Mouse (Mus musculus): Measurements from ENCODE around the gene Agfg2. TPM values are rescaled to one million over a fixed set of nuclear protein-coding genes. Genes with fewer than 3 reads are reported as not detected.
A peak's percentile ranks its signal among the peaks of the same experiment; 100 is the strongest.
"Not testable (repeated sequence)": the region's sequence is repeated elsewhere in the genome, so short reads cannot be mapped to it uniquely, and the experiment has no call there.

The Agfg2 gene
- polyA plus RNA-seq, 1 experiment from 2014 or later: 19.5 TPM

GRCm38 (mm10) chr5:137633397-137634084 lies 51.0 kb downstream of the Agfg2 start:
- H3K4me2 ChIP-seq (replicated peaks): no peak overlapping the region
- peak overlapping the region; percentile 28; the same call in 1 of the 2 replicates for H3K9ac ChIP-seq (replicated peaks)
- H3K27ac ChIP-seq: no peak overlapping the region
- WGBS: 81% methylated on average over 12 of the region's 12 CpGs
- H3K36me3 ChIP-seq: peaks cover 50% of the 10 kb centered on the region
- H3K4me3 ChIP-seq (replicated peaks): no peak overlapping the region
- ATAC-seq: no peak
- no peaks in the 10 kb centered on the region for H3K27me3 ChIP-seq
- peaks cover 46% of the 10 kb centered on the region for H3K4me1 ChIP-seq (replicated peaks)
- no peaks in the 10 kb centered on the region for H3K9me3 ChIP-seq

- WGBS: 79% methylated on average over 4 of the region's 4 CpGs
- peak overlapping the region; percentile 89 for H3K9ac ChIP-seq (replicated peaks)
Observed at GRCm38 (mm10) chr5:137631591-137631990, 52.9 kb downstream of the Agfg2 start.

GRCm38 (mm10) chr5:137631171-137631570 lies 53.4 kb downstream of the Agfg2 start:
- Histone ChIP-seq H3K4me2 (replicated peaks) (peak overlapping the region; percentile 91), H3K9me3 (no peaks in the 10 kb centered on the region), H3K4me3 (replicated peaks) (peak overlapping the region; percentile 90; the same call in 1 of the 2 replicates), H3K4me1 (replicated peaks) (peaks cover 55% of the 10 kb centered on the region), H3K9ac (replicated peaks) (peak overlapping the region; percentile 89), H3K27ac (peak overlapping the region; percentile 30; the same call in 1 of the 2 replicates), H3K36me3 (peaks cover 26% of the 10 kb centered on the region), H3K27me3 (no peaks in the 10 kb centered on the region)
- no peak for ATAC-seq
- 75% methylated on average over 9 of the region's 9 CpGs for WGBS

More at GRCm38 (mm10) chr5:137631591-137631990, 52.9 kb downstream of the Agfg2 start:
- Histone ChIP-seq H3K9me3 (no peaks in the 10 kb centered on the region), H3K4me2 (replicated peaks) (peak overlapping the region; percentile 91), H3K4me1 (replicated peaks) (peaks cover 55% of the 10 kb centered on the region), H3K27ac (peak overlapping the region; percentile 30; the same call in 1 of the 2 replicates), H3K36me3 (peaks cover 30% of the 10 kb centered on the region), H3K27me3 (no peaks in the 10 kb centered on the region), H3K4me3 (replicated peaks) (no peak overlapping the region)
- no peak for ATAC-seq

GRCm38 (mm10) chr5:137630602-137631001 lies 53.9 kb downstream of the Agfg2 start:
- ATAC-seq: no peak
- H3K4me3 ChIP-seq (replicated peaks): peak overlapping the region; percentile 90

GRCm38 (mm10) chr5:137629906-137630545 lies 54.5 kb downstream of the Agfg2 start:
- Histone ChIP-seq H3K9me3 (no peaks in the 10 kb centered on the region), H3K4me2 (replicated peaks) (peak overlapping the region; percentile 91), H3K4me1 (replicated peaks) (peaks cover 55% of the 10 kb centered on the region), H3K4me3 (replicated peaks) (peak overlapping the region; percentile 90), H3K27ac (peak overlapping the region; percentile 44; the same call in 1 of the 2 replicates), H3K36me3 (peaks cover 14% of the 10 kb centered on the region), H3K27me3 (no peaks in the 10 kb centered on the region), H3K9ac (replicated peaks) (peak overlapping the region; percentile 89)
- ATAC-seq: no peak
- 31% methylated on average over 6 of the region's 6 CpGs for WGBS

More at GRCm38 (mm10) chr5:137630602-137631001, 53.9 kb downstream of the Agfg2 start:
- H3K36me3 ChIP-seq: peaks cover 20% of the 10 kb centered on the region
- peaks cover 55% of the 10 kb centered on the region for H3K4me1 ChIP-seq (replicated peaks)
- peak overlapping the region; percentile 44; the same call in 1 of the 2 replicates for H3K27ac ChIP-seq
- peak overlapping the region; percentile 91 for H3K4me2 ChIP-seq (replicated peaks)
- H3K9ac ChIP-seq (replicated peaks): peak overlapping the region; percentile 89
- WGBS: 42% methylated on average over 3 of the region's 3 CpGs
- H3K9me3 ChIP-seq: no peaks in the 10 kb centered on the region
- H3K27me3 ChIP-seq: no peaks in the 10 kb centered on the region

GRCm38 (mm10) chr5:137629306-137629721 lies 55.2 kb downstream of the Agfg2 start:
- Histone ChIP-seq H3K4me3 (replicated peaks) (peak overlapping the region; percentile 90), H3K27me3 (no peaks in the 10 kb centered on the region), H3K4me1 (replicated peaks) (peaks cover 55% of the 10 kb centered on the region), H3K27ac (peak overlapping the region; percentile 94), H3K9ac (replicated peaks) (peak overlapping the region; percentile 89), H3K36me3 (peaks cover 14% of the 10 kb centered on the region), H3K4me2 (replicated peaks) (peak overlapping the region; percentile 91), H3K9me3 (no peaks in the 10 kb centered on the region)
- WGBS: under 1% methylated on average over 23 of the region's 23 CpGs
- ATAC-seq: peak; percentile 24

- ATAC-seq: peak; percentile 98
- peaks cover 52% of the 10 kb centered on the region for H3K4me1 ChIP-seq (replicated peaks)
- H3K4me2 ChIP-seq (replicated peaks): peak within 1 kb of the TSS; percentile 91
- peaks cover 8% of the 10 kb centered on the region for H3K36me3 ChIP-seq
- H3K27ac ChIP-seq: peak within 1 kb of the TSS; percentile 94
- no peaks in the 10 kb centered on the region for H3K27me3 ChIP-seq
- under 1% methylated on average over 46 of the region's 46 CpGs for WGBS
- peak within 1 kb of the TSS; percentile 90 for H3K4me3 ChIP-seq (replicated peaks)
- H3K9ac ChIP-seq (replicated peaks): peak within 1 kb of the TSS; percentile 89
- no peaks in the 10 kb centered on the region for H3K9me3 ChIP-seq
Observed at GRCm38 (mm10) chr5:137628498-137629305, 55.8 kb downstream of the Agfg2 start, which contains the start of the genes Fbxo24, Lrch4 and Gm20605. Gene Fbxo24 (minus strand): TSS chr5:137629002. Gene Lrch4 (plus strand): TSS chr5:137629121. Gene Gm20605 (plus strand): TSS chr5:137629175.

DNA sequence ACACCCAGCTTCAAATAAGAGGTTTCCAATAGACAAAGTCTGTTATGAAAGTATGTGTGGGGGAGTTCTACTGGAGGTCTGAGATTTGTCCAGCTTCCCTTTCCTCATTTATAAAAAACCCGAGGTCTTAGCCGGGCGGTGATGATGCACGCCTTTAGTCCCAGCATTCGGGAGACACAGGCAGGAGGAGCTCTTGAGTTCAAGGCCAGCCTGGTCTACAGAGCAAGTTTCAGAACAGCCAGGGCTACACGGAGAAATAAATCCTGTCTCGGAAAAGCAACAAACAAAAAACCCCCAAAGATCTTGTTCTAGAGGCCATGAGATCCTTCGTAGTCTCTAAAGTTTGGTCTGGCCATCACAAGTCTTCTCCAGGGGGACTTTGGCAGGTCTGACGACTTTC lies 56.5 kb downstream of the Agfg2 start:
- peak overlapping the region; percentile 69 for H3K9ac ChIP-seq (replicated peaks)
- peak overlapping the region; percentile 91 for H3K27ac ChIP-seq
- no peaks in the 10 kb centered on the region for H3K9me3 ChIP-seq
- no peak for ATAC-seq
- peaks cover 45% of the 10 kb centered on the region for H3K4me1 ChIP-seq (replicated peaks)
- WGBS: 5% methylated on average over 9 of the region's 9 CpGs
- H3K36me3 ChIP-seq: 0 out of 2 replicates have a peak, but pooled peaks cover 3% of the 10 kb centered on the region
- H3K4me3 ChIP-seq (replicated peaks): peak overlapping the region; percentile 90
- no peaks in the 10 kb centered on the region for H3K27me3 ChIP-seq
- H3K4me2 ChIP-seq (replicated peaks): peak overlapping the region; percentile 64

- Histone ChIP-seq H3K27ac (no peak overlapping the region), H3K4me3 (replicated peaks) (no peak overlapping the region), H3K9me3 (no peaks in the 10 kb centered on the region), H3K36me3 (no peaks in the 10 kb centered on the region), H3K9ac (replicated peaks) (no peak overlapping the region), H3K4me2 (replicated peaks) (no peak overlapping the region), H3K27me3 (no peaks in the 10 kb centered on the region), H3K4me1 (replicated peaks) (peaks cover 9% of the 10 kb centered on the region)
- ATAC-seq: no peak
- WGBS: 85% methylated on average over 11 of the region's 11 CpGs
Observed at GRCm38 (mm10) chr5:137623937-137624530, 60.5 kb downstream of the Agfg2 start.

GRCm38 (mm10) chr5:137615347-137615746 lies 69.2 kb downstream of the Agfg2 start:
- H3K4me3 ChIP-seq (replicated peaks): no peak overlapping the region
- H3K27ac ChIP-seq: no peak overlapping the region
- WGBS: 92% methylated on average over 7 of the region's 7 CpGs
- H3K27me3 ChIP-seq: no peaks in the 10 kb centered on the region
- ATAC-seq: no peak
- no peak overlapping the region for H3K9ac ChIP-seq (replicated peaks)
- no peaks in the 10 kb centered on the region for H3K36me3 ChIP-seq
- H3K9me3 ChIP-seq: no peaks in the 10 kb centered on the region
- peaks cover 26% of the 10 kb centered on the region for H3K4me1 ChIP-seq (replicated peaks)
- no peak overlapping the region for H3K4me2 ChIP-seq (replicated peaks)

- not testable (repeated sequence) for H3K4me3 ChIP-seq (replicated peaks); H3K9ac ChIP-seq (replicated peaks); H3K4me2 ChIP-seq (replicated peaks); ATAC-seq; H3K27ac ChIP-seq; H3K27me3 ChIP-seq; H3K9me3 ChIP-seq; H3K36me3 ChIP-seq
- H3K4me1 ChIP-seq (replicated peaks): peaks cover 29% of the 10 kb centered on the region
- WGBS: 94% methylated on average over 2 of the region's 2 CpGs
Observed at GRCm38 (mm10) chr5:137614921-137615320, 69.6 kb downstream of the Agfg2 start.

All from midbrain, embryonic 13.5 days (tissue).